Mouse (Mus musculus): ENCODE measurements around the gene Cfap43.

GRCm38 (mm10) chr19:47755625-47756024 is 163.5 kb downstream of the Cfap43 start:
- TF ChIP-seq ZNF384 (IDR thresholded peaks at IDR 0.05; ENCODE audit: low read depth, low read length) (peak; percentile 78), ZC3H11A (IDR thresholded peaks at IDR 0.05; ENCODE audit: borderline replicate concordance, low read depth, low read length) (no peak), HCFC1 (IDR thresholded peaks at IDR 0.05; ENCODE audit: borderline replicate concordance, insufficient read depth, low read length) (no peak), CHD2 (IDR thresholded peaks at IDR 0.05; ENCODE audit: low read depth, low read length) (no peak)

Data from ES-E14 (cell line).